Mouse (Mus musculus) liver, postnatal 0 days (tissue): ENCODE results near the gene Zic2.
"Not testable (repeated sequence)": the region's sequence is repeated elsewhere in the genome, so short reads cannot be mapped to it uniquely, and the experiment has no call there.

ENCODE experiments used
- CTCF ChIP-seq: sonication (generic); IDR thresholded peaks from 2 replicates; pipeline ENCODE4 v1.5.1; 2016; ENCODE audit warnings: antibody characterized with exemption, low read depth
- EP300 ChIP-seq: IDR thresholded peaks from 2 replicates; pipeline ENCODE4 v1.6.1; 2016; ENCODE audit warnings: antibody characterized with exemption, low read depth, mild to moderate bottlenecking

DNA sequence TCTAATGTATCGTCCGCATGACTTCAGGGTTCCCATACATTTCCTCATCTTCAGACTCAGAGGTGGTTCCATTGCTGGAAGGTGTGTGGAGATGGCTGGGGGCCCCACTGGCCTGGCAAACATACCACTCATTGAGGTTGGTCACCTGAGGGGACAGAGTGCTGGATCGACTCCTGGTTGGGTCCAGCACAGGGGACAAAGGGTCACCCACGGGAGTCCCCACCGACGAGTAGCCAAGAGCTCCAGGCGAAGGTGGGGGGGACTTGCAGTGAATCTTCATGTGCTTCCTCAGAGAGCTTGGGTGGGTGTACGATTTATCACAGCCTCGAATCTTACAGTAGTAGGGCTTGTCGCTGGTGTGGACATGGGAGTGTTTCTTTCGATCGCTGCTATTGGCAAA lies 15.9 kb upstream of the Zic2 start:
- not testable (repeated sequence) for TF ChIP-seq EP300, CTCF
